Mouse (Mus musculus) limb, embryonic 12.5 days (tissue): ENCODE results near the gene Focad. TPM values are rescaled to one million over a fixed set of nuclear protein-coding genes. Genes with fewer than 3 reads are reported as not detected.
A peak's percentile ranks its signal among the peaks of the same experiment; 100 is the strongest.

Experiments
- ATAC-seq: fragments of 200-750 bp; cut with Nextera tagmentation; 2 replicates; pipeline ENCODE4 v1.8.0; 2017; ENCODE audit warnings: low read depth, moderate TSS enrichment; ENCODE audit not compliant: insufficient number of reproducible peaks, insufficient read depth, low FRiP score, low TSS enrichment
- H3K27ac ChIP-seq: fragments of 300-500 bp; sonication (generic); 2 replicates; pipeline ENCODE4 v1.5.1; 2016; ENCODE audit warnings: mild to moderate bottlenecking, moderate library complexity
- H3K27me3 ChIP-seq: fragments of 300-500 bp; sonication (generic); 2 replicates; pipeline ENCODE4 v1.6.1; 2016; ENCODE audit warnings: mild to moderate bottlenecking, moderate library complexity
- H3K36me3 ChIP-seq: fragments of 300-500 bp; sonication (generic); 2 replicates; pipeline ENCODE4 v1.6.1; 2016; ENCODE audit warnings: mild to moderate bottlenecking, moderate library complexity
- H3K4me1 ChIP-seq: fragments of 300-500 bp; sonication (generic); replicated peaks from 2 replicates; pipeline ENCODE4 v1.6.1; 2016
- H3K4me2 ChIP-seq: fragments of 300-500 bp; sonication (generic); 2 replicates; pipeline ENCODE4 v1.6.1; 2016; ENCODE audit warnings: mild to moderate bottlenecking, moderate library complexity
- H3K4me3 ChIP-seq: fragments of 300-500 bp; sonication (generic); replicated peaks from 2 replicates; pipeline ENCODE4 v1.5.1; 2016; ENCODE audit warnings: mild to moderate bottlenecking
- H3K9ac ChIP-seq: fragments of 300-500 bp; sonication (generic); replicated peaks from 2 replicates; pipeline ENCODE4 v1.6.1; 2016; ENCODE audit warnings: mild to moderate bottlenecking, moderate library complexity
- H3K9me3 ChIP-seq: fragments of 300-500 bp; sonication (generic); 2 replicates; pipeline ENCODE4 v1.6.1; 2016; ENCODE audit warnings: mild to moderate bottlenecking, moderate library complexity
- WGBS: fragments of 180-500 bp; shearing (Covaris S2); methylation state at CpG from one replicate; pipeline ENCODE4 v1.1.7; 2016; 5-methylcytosine and 5-hydroxymethylcytosine counted together
- polyA plus RNA-seq: library from polyadenylated mRNA; unstranded; fragments of >200 nt; fragmentation: Nextera tagmentation; extraction: Ambion mirVana; gene quantifications from 2 replicates; pipeline ENCODE4 v1.2.1, GENCODE M21; 2016

Focad gene
- polyA plus RNA-seq, 1 experiment from 2014 or later, result 13.7 TPM

GRCm38 (mm10) chr4:88270408-88271067 is 176.1 kb downstream of the Focad start:
- H3K9ac ChIP-seq, result no peak overlapping the region
- no peaks in the 10 kb centered on the region for H3K36me3 ChIP-seq
- WGBS, result 73% methylated on average over 7 of the region's 7 CpGs
- no peak overlapping the region for H3K4me3 ChIP-seq
- H3K9me3 ChIP-seq, result no peaks in the 10 kb centered on the region
- no peaks in the 10 kb centered on the region for H3K27me3 ChIP-seq
- H3K4me1 ChIP-seq, result peaks cover 9% of the 10 kb centered on the region
- no peak overlapping the region for H3K4me2 ChIP-seq
- H3K27ac ChIP-seq, result no peak overlapping the region
- no peak for ATAC-seq

DNA sequence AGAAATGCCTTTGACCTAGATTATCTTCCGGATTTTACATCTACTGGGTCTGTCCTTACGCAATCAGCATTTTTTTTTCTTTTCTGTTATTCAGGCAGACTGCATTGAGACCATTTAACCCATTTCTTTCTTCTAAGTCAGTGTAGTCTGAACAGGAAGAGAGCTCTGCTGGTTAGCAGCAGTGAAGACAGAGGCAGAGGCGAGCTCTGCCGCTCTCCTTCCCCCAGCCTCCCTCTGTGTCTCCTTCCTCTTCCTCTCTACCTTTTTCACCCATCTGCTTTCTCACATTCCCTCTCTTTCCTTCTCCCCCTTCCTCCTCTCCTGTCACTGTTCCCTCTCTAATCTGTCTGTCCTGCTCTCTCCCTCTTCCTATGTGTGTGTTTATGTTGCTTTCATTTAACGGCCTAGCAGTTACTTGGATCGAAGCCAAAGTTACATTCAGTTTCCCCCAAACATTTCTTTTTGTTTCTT is 181.2 kb downstream of the Focad start:
- WGBS, result 45% methylated on average over 6 of the region's 6 CpGs
- H3K4me3 ChIP-seq, result no peak overlapping the region
- H3K36me3 ChIP-seq, result no peaks in the 10 kb centered on the region
- H3K9me3 ChIP-seq, result no peaks in the 10 kb centered on the region
- H3K27ac ChIP-seq, result peak overlapping the region; percentile 36
- H3K9ac ChIP-seq, result no peak overlapping the region
- H3K4me2 ChIP-seq, result no peak overlapping the region
- H3K27me3 ChIP-seq, result no peaks in the 10 kb centered on the region
- peaks cover 19% of the 10 kb centered on the region for H3K4me1 ChIP-seq
- ATAC-seq, result no peak

DNA sequence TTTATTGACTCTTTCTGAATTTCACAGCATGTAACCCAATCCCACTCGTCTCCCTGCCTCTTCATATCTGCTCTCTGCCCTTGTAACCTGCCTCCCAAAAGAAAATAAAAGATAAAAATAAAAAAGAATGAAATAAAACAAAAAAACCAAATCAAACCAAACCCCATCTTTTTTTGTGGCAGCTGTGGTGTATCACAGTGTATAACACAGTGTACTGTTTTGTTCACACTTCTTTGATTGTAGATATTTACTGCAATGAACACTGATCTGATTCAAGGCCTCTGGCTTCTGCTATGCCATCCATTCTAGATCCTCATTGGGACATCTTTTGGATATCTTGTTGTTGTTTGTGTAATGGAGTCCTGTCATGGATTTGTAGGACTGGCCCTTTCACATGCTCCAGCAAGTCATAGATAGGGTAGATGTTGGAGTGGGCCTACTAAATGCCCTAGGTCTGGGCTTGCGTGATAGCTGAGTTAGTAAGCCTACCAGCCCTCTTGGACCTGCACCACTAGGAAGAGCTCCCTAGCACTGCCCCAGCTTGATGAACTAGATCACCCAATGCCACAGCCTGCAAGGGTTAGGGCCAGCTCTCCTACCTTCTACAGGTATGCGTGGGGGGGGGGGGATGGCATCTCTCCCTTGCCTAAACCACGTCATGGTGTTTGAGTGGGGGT is 181.8 kb downstream of the Focad start:
- Histone ChIP-seq H3K4me3 (no peak overlapping the region), H3K9me3 (no peaks in the 10 kb centered on the region), H3K4me2 (no peak overlapping the region), H3K9ac (no peak overlapping the region), H3K27me3 (no peaks in the 10 kb centered on the region), H3K4me1 (peaks cover 19% of the 10 kb centered on the region), H3K27ac (peak overlapping the region; percentile 36; the same call in 1 of the 2 replicates), H3K36me3 (no peaks in the 10 kb centered on the region)
- WGBS, result 76% methylated on average over 4 of the region's 4 CpGs
- no peak for ATAC-seq

- Histone ChIP-seq H3K9ac (no peak overlapping the region), H3K4me3 (no peak overlapping the region)
- WGBS, result 84% methylated on average over 2 of the region's 2 CpGs
These were observed 184.1 kb downstream of the Focad start for GRCm38 (mm10) chr4:88278524-88278923.

GRCm38 (mm10) chr4:88280536-88280935 is 186.1 kb downstream of the Focad start:
- no peaks in the 10 kb centered on the region for H3K27me3 ChIP-seq
- WGBS, result 92% methylated on average over 2 of the region's 2 CpGs

More at GRCm38 (mm10) chr4:88278524-88278923, 184.1 kb downstream of the Focad start:
- Histone ChIP-seq H3K27ac (no peak overlapping the region), H3K9me3 (no peaks in the 10 kb centered on the region), H3K4me1 (peaks cover 19% of the 10 kb centered on the region), H3K36me3 (no peaks in the 10 kb centered on the region), H3K27me3 (no peaks in the 10 kb centered on the region), H3K4me2 (no peak overlapping the region)
- ATAC-seq, result no peak

GRCm38 (mm10) chr4:88295537-88295936 is 201.1 kb downstream of the Focad start:
- WGBS, result 66% methylated on average over 6 of the region's 6 CpGs
- ATAC-seq, result no peak
- no peak overlapping the region for H3K27ac ChIP-seq
- H3K9me3 ChIP-seq, result no peaks in the 10 kb centered on the region
- no peaks in the 10 kb centered on the region for H3K27me3 ChIP-seq
- 0 out of 2 replicates have a peak, but pooled peaks cover 7% of the 10 kb centered on the region for H3K4me1 ChIP-seq
- no peak overlapping the region for H3K4me3 ChIP-seq
- H3K9ac ChIP-seq, result no peak overlapping the region
- no peak overlapping the region for H3K4me2 ChIP-seq
- no peaks in the 10 kb centered on the region for H3K36me3 ChIP-seq

More at GRCm38 (mm10) chr4:88280536-88280935, 186.1 kb downstream of the Focad start:
- Histone ChIP-seq H3K9ac (no peak overlapping the region), H3K4me2 (no peak overlapping the region), H3K36me3 (no peaks in the 10 kb centered on the region), H3K27ac (no peak overlapping the region), H3K4me3 (no peak overlapping the region), H3K9me3 (no peaks in the 10 kb centered on the region), H3K4me1 (peaks cover 9% of the 10 kb centered on the region)
- ATAC-seq, result no peak

- Histone ChIP-seq H3K4me3 (no peak overlapping the region), H3K4me1 (0 out of 2 replicates have a peak, but pooled peaks cover 7% of the 10 kb centered on the region), H3K4me2 (no peak overlapping the region), H3K9me3 (no peaks in the 10 kb centered on the region), H3K9ac (no peak overlapping the region), H3K27ac (no peak overlapping the region), H3K27me3 (no peaks in the 10 kb centered on the region), H3K36me3 (no peaks in the 10 kb centered on the region)
- 67% methylated on average over 3 of the region's 3 CpGs for WGBS
- no peak for ATAC-seq
These were observed 205.1 kb downstream of the Focad start for GRCm38 (mm10) chr4:88299551-88299950.

- Histone ChIP-seq H3K4me1 (0 out of 2 replicates have a peak, but pooled peaks cover 3% of the 10 kb centered on the region), H3K27me3 (no peaks in the 10 kb centered on the region), H3K36me3 (no peaks in the 10 kb centered on the region), H3K27ac (no peak overlapping the region), H3K9ac (no peak overlapping the region), H3K9me3 (no peaks in the 10 kb centered on the region), H3K4me2 (no peak overlapping the region), H3K4me3 (no peak overlapping the region)
- whole genome bisulfite sequencing, result 79% methylated on average over 6 of the region's 6 CpGs
- ATAC-seq, result no peak
These were observed 206.6 kb downstream of the Focad start for GRCm38 (mm10) chr4:88300832-88301621.

DNA sequence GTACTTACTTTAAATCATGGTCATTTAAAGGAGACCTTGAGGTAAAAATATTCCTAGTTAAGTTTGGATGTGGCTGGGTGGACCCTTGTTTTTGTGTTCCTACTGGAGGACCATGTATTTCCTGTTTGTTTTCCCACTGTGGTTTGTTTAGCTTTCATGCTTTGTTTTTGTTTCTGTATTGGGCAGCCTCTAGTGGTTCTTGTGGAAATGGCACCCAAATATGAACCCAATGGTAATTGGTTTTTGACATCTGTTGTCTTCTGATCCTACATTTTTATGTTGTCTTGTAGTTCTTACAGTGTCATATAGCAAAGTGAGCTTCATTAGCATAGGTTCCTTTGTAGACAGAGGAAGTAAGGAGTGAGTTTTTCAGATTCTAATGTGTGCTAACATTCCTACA is 207.9 kb downstream of the Focad start:
- Histone ChIP-seq H3K4me3 (no peak overlapping the region), H3K9ac (no peak overlapping the region), H3K27me3 (no peaks in the 10 kb centered on the region), H3K4me2 (no peak overlapping the region), H3K9me3 (no peaks in the 10 kb centered on the region), H3K36me3 (no peaks in the 10 kb centered on the region), H3K4me1 (0 out of 2 replicates have a peak, but pooled peaks cover 3% of the 10 kb centered on the region), H3K27ac (no peak overlapping the region)
- ATAC-seq, result no peak

DNA sequence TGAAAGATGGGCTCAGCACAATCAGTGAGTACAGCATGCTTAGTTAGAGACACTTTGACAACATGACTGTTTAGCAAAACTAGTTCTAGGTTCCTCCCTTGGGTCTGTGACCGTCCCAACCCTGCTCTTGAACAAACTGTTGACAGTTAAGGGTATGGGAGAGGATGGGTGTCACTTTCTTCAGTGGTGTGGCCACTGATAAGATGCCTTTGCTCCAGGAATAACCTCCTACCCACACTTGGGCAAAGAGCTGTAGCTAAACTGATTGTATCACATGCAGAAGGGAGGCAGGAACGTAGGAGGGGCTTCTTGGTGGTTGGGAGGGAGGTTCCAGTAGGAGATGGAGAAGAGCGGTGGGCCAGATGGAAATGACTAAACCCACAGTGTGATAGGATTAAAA is 213.3 kb downstream of the Focad start:
- no peak overlapping the region for H3K27ac ChIP-seq
- no peak overlapping the region for H3K4me2 ChIP-seq
- no peak for ATAC-seq
- H3K9me3 ChIP-seq, result no peaks in the 10 kb centered on the region
- H3K4me3 ChIP-seq, result no peak overlapping the region
- H3K9ac ChIP-seq, result no peak overlapping the region
- H3K4me1 ChIP-seq, result no peaks in the 10 kb centered on the region
- WGBS, result 83% methylated on average over 3 of the region's 3 CpGs
- no peaks in the 10 kb centered on the region for H3K27me3 ChIP-seq
- H3K36me3 ChIP-seq, result no peaks in the 10 kb centered on the region
